In genomic region chr6:116267110-116267423, GRCm38 (mm10) we compare ENCODE assay signal across 13 mouse cellular contexts. TPM values are rescaled to one million over a fixed set of nuclear protein-coding genes. Genes with fewer than 3 reads are reported as not detected.
DNase-seq lines count a peak whose midpoint lies in the region; ATAC-seq and TF ChIP-seq lines count a peak whose summit lies in the region.
"Had no signal": no experiment of that assay in that cellular context is flagged by ENCODE, and none has a peak within 500 bp of the region (broad histone marks: within the 10 kb centered on the region; RNA-seq: fewer than 3 reads in every experiment).

No protein-coding gene starts in this region.

- H3K27me3 ChIP-seq in kidney, postnatal 0 days (ENCODE audit: insufficient read depth, low read length), result no peaks in the 10 kb centered on the region
- H3K27me3 ChIP-seq in liver, embryonic 13.5 days, result no peaks in the 10 kb centered on the region
- no peaks in the 10 kb centered on the region for H3K27me3 ChIP-seq in midbrain, embryonic 16.5 days (ENCODE audit: control insufficient read depth, insufficient read depth, low read depth, low read length)
- H3K27me3 ChIP-seq: limb, embryonic 13.5 days had no signal

- WGBS in kidney, postnatal 0 days, result 90% methylated on average over 1 of the region's 1 CpGs
- 71% methylated on average over 1 of the region's 1 CpGs for WGBS in liver, embryonic 13.5 days (ENCODE audit: insufficient replicate concordance)
- 96% methylated on average over 1 of the region's 1 CpGs for WGBS in midbrain, embryonic 16.5 days

- H3K4me2 ChIP-seq in kidney, postnatal 0 days (ENCODE audit: low read length), result no peak overlapping the region
- peak overlapping the region; percentile 80 for H3K4me2 ChIP-seq in liver, embryonic 13.5 days
- H3K4me2 ChIP-seq in midbrain, embryonic 16.5 days (ENCODE audit: low read length), result peak overlapping the region; percentile 59; the same call in 1 of the 2 replicates

- DNase-seq in CD4-positive, CD25-positive, alpha-beta regulatory T cell, adult 2 months (ENCODE audit: low read depth, low spot score), result peak; percentile 9
- DNase-seq in kidney, postnatal 0 days (ENCODE audit: low spot score), result no peak
- DNase-seq in kidney, postnatal 10 days, result no peak
- no peak for DNase-seq in liver, embryonic 13.5 days
- no peak for DNase-seq in thymus, adult 18-20 months
- no peak for DNase-seq in right cerebral cortex, postnatal 10 days (ENCODE audit: low spot score in 2 of 2)
- DNase-seq: adrenal gland, postnatal 36 days; cerebellum, adult 11-12 months; embryo, embryonic 11 days; kidney, postnatal 36 days had no signal

- no peak overlapping the region for H3K4me3 ChIP-seq in kidney, postnatal 0 days (replicated peaks; ENCODE audit: low read depth, low read length)
- H3K4me3 ChIP-seq in liver, embryonic 13.5 days (replicated peaks), result no peak overlapping the region
- no peak overlapping the region for H3K4me3 ChIP-seq in midbrain, embryonic 16.5 days (ENCODE audit: low read depth, low read length)

- H3K9ac ChIP-seq in kidney, postnatal 0 days (ENCODE audit: low read depth, low read length), result no peak overlapping the region
- 0 out of 2 replicates have a peak overlapping the region, but pooled peaks have one; percentile 46 for H3K9ac ChIP-seq in liver, embryonic 13.5 days
- no peak overlapping the region for H3K9ac ChIP-seq in midbrain, embryonic 16.5 days (ENCODE audit: low read depth, low read length)
- H3K9ac ChIP-seq: limb, embryonic 13.5 days had no signal

- no peaks in the 10 kb centered on the region; the same call in 1 of the 2 replicates for H3K4me1 ChIP-seq in kidney, postnatal 0 days (replicated peaks; ENCODE audit: insufficient read depth, low read length)
- peaks cover 36% of the 10 kb centered on the region for H3K4me1 ChIP-seq in liver, embryonic 13.5 days (replicated peaks)
- H3K4me1 ChIP-seq in midbrain, embryonic 16.5 days (ENCODE audit: control insufficient read depth, insufficient read depth, low read length), result peaks cover 17% of the 10 kb centered on the region

- no peak for ATAC-seq in CD4-positive, CD25-positive, alpha-beta regulatory T cell, adult 4 months
- ATAC-seq in kidney, postnatal 0 days (replicated peaks; ENCODE audit: low FRiP score, low read depth), result no peak
- no peak for ATAC-seq in liver, embryonic 13.5 days (ENCODE audit: low read depth)
- ATAC-seq in midbrain, embryonic 16.5 days, result no peak

- H3K9me3 ChIP-seq in kidney, postnatal 0 days (replicated peaks; ENCODE audit: low read length), result no peaks in the 10 kb centered on the region
- no peaks in the 10 kb centered on the region for H3K9me3 ChIP-seq in liver, embryonic 13.5 days (replicated peaks)
- H3K9me3 ChIP-seq in midbrain, embryonic 16.5 days (replicated peaks; ENCODE audit: control insufficient read depth, low read length, poor library complexity, severe bottlenecking), result 0 out of 2 replicates have a peak, but pooled peaks cover 2% of the 10 kb centered on the region
- H3K9me3 ChIP-seq: limb, embryonic 13.5 days had no signal

- 0 out of 2 replicates have a peak, but pooled peaks cover 6% of the 10 kb centered on the region for H3K36me3 ChIP-seq in kidney, postnatal 0 days (ENCODE audit: insufficient read depth, low read length)
- H3K36me3 ChIP-seq in liver, embryonic 13.5 days, result no peaks in the 10 kb centered on the region
- no peaks in the 10 kb centered on the region; the same call in 1 of the 2 replicates for H3K36me3 ChIP-seq in midbrain, embryonic 16.5 days (ENCODE audit: control insufficient read depth, insufficient read depth, low read length)

- TF ChIP-seq CTCF in kidney, postnatal 0 days (IDR thresholded peaks at IDR 0.05; ENCODE audit: low read depth), result peak; percentile 47

- no peak overlapping the region for H3K27ac ChIP-seq in kidney, postnatal 0 days
- H3K27ac ChIP-seq in liver, embryonic 13.5 days, result 0 out of 2 replicates have a peak overlapping the region, but pooled peaks have one; percentile 61
- H3K27ac ChIP-seq in midbrain, embryonic 16.5 days (ENCODE audit: low read length), result no peak overlapping the region
- H3K27ac ChIP-seq: limb, embryonic 13.5 days had no signal

RNA-seq across cellular contexts. Expression of gene Zfand4, which starts 3.0 kb away (rescaled TPM):
- polyA plus RNA-seq in CD4-positive, CD25-positive, alpha-beta regulatory T cell, adult 4 months (2017; shearing (Covaris generic)), result under 1 TPM; 0.52 to 0.97 TPM
- 4.9 and 5.7 TPM in 2 replicates for polyA plus RNA-seq in kidney, postnatal 0 days (2015; fragmentation: Nextera tagmentation; extraction: Ambion mirVana)
- 4.9 and 5.9 TPM in 2 replicates for polyA plus RNA-seq in liver, embryonic 13.5 days (2015; fragmentation: Nextera tagmentation; extraction: Ambion mirVana)
- 8.2 TPM in 2 replicates for polyA plus RNA-seq in midbrain, embryonic 16.5 days (2015; fragmentation: Nextera tagmentation; extraction: Ambion mirVana)

RNA-seq across cellular contexts. Expression of gene Washc2, which starts 59.2 kb away (rescaled TPM):
- polyA plus RNA-seq in CD4-positive, CD25-positive, alpha-beta regulatory T cell, adult 4 months (2017; shearing (Covaris generic)), result 10 to 100 TPM; 43.9 to 68.3 TPM
- 40.5 and 49.2 TPM in 2 replicates for polyA plus RNA-seq in kidney, postnatal 0 days (2015; fragmentation: Nextera tagmentation; extraction: Ambion mirVana)
- polyA plus RNA-seq in liver, embryonic 13.5 days (2015; fragmentation: Nextera tagmentation; extraction: Ambion mirVana), result 13.8 and 16.8 TPM in 2 replicates
- 72.8 and 79.1 TPM in 2 replicates for polyA plus RNA-seq in midbrain, embryonic 16.5 days (2015; fragmentation: Nextera tagmentation; extraction: Ambion mirVana)
